Mouse (Mus musculus): ENCODE data around the gene Sytl2.
A peak's percentile ranks its signal among the peaks of the same experiment; 100 is the strongest.

The Sytl2 gene

GRCm38 (mm10) chr7:90308003-90308402, 6.0 kb downstream of the Sytl2 start:
- no peak for DNase-seq (ENCODE audit: low spot score in 2 of 2)

- DNase-seq (ENCODE audit: low spot score in 2 of 2): no peak
These were observed 10.3 kb downstream of the Sytl2 start for GRCm38 (mm10) chr7:90312151-90312883.

GRCm38 (mm10) chr7:90313421-90313820, 11.4 kb downstream of the Sytl2 start:
- DNase-seq (ENCODE audit: low spot score in 2 of 2): no peak

GRCm38 (mm10) chr7:90316823-90317222, 14.8 kb downstream of the Sytl2 start:
- DNase-seq (ENCODE audit: low spot score in 2 of 2): no peak

- no peak for DNase-seq (ENCODE audit: low spot score in 2 of 2)
These were observed 17.4 kb downstream of the Sytl2 start for GRCm38 (mm10) chr7:90319446-90319845.

- DNase-seq (ENCODE audit: low spot score in 2 of 2): no peak
These were observed 18.1 kb downstream of the Sytl2 start for GRCm38 (mm10) chr7:90320124-90320523.

GRCm38 (mm10) chr7:90325166-90325565, 23.1 kb downstream of the Sytl2 start:
- DNase-seq (ENCODE audit: low spot score in 2 of 2): no peak

GRCm38 (mm10) chr7:90330200-90330599, 28.1 kb downstream of the Sytl2 start:
- no peak for DNase-seq (ENCODE audit: low spot score in 2 of 2)

GRCm38 (mm10) chr7:90332483-90333065, 30.5 kb downstream of the Sytl2 start:
- DNase-seq (ENCODE audit: low spot score in 2 of 2): no peak

GRCm38 (mm10) chr7:90334362-90334761, 32.3 kb downstream of the Sytl2 start:
- no peak for DNase-seq (ENCODE audit: low spot score in 2 of 2)

- DNase-seq (ENCODE audit: low spot score in 2 of 2): no peak
These were observed 32.8 kb downstream of the Sytl2 start for GRCm38 (mm10) chr7:90334831-90335230.

- DNase-seq (ENCODE audit: low spot score in 2 of 2): no peak
These were observed 33.7 kb downstream of the Sytl2 start for GRCm38 (mm10) chr7:90335755-90336194.

- no peak for DNase-seq (ENCODE audit: low spot score in 2 of 2)
These were observed 39.3 kb downstream of the Sytl2 start for GRCm38 (mm10) chr7:90341212-90341957.

GRCm38 (mm10) chr7:90344903-90345302, 42.9 kb downstream of the Sytl2 start:
- no peak for DNase-seq (ENCODE audit: low spot score in 2 of 2)

GRCm38 (mm10) chr7:90347779-90348437, 45.9 kb downstream of the Sytl2 start:
- no peak for DNase-seq (ENCODE audit: low spot score in 2 of 2)

- peak; percentile 9 to 10 for DNase-seq (ENCODE audit: low spot score in 2 of 2)
These were observed 47.0 kb downstream of the Sytl2 start for GRCm38 (mm10) chr7:90349014-90349413.

GRCm38 (mm10) chr7:90352183-90352582, 50.1 kb downstream of the Sytl2 start:
- DNase-seq (ENCODE audit: low spot score in 2 of 2): no peak

GRCm38 (mm10) chr7:90353488-90354228, 51.6 kb downstream of the Sytl2 start:
- DNase-seq (ENCODE audit: low spot score in 2 of 2): no peak

GRCm38 (mm10) chr7:90354229-90354604, 52.2 kb downstream of the Sytl2 start:
- no peak for DNase-seq (ENCODE audit: low spot score in 2 of 2)

GRCm38 (mm10) chr7:90355454-90355853, 53.4 kb downstream of the Sytl2 start:
- no peak for DNase-seq (ENCODE audit: low spot score in 2 of 2)

- no peak for DNase-seq (ENCODE audit: low spot score in 2 of 2)
These were observed 53.9 kb downstream of the Sytl2 start for GRCm38 (mm10) chr7:90355995-90356394.
